Mouse (Mus musculus) bone marrow, adult 2 months (tissue): ENCODE data around the gene Auts2.

Experiments used
- CTCF ChIP-seq: fragments of 200-500 bp; IDR thresholded peaks from 2 replicates; pipeline ENCODE4 v1.5.1; 2011; ENCODE audit warnings: low read length, control low read depth; ENCODE audit not compliant: control insufficient read depth, insufficient read depth
- POLR2A ChIP-seq: fragments of 200-500 bp; IDR thresholded peaks from 2 replicates; pipeline ENCODE4 v1.6.1; 2011; ENCODE audit warnings: low read depth, mild to moderate bottlenecking, control low read depth, low read length, borderline replicate concordance; ENCODE audit not compliant: control insufficient read depth

DNA sequence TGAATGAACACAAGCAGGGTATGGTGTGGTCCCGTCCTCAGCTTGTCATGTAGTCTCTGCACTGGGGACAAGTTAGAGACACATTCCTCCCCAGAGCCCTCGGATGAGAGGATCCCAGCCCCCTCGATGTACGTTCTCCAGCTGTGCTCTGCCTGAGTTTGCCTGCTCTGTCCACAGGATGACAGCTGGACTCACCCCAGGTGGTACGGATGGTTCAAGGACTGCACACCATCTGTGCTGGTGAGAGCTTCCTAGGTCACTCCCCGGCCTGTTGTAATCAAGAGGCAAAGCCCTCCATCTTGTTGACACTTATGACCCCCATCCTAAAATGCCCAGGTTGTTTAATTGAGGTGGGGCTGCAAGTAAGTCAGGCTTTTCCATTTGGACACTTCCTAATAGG lies 839.4 kb downstream of the Auts2 start:
- TF ChIP-seq POLR2A: no peak
- no peak for TF ChIP-seq CTCF
